Mouse (Mus musculus) fat pad, adult 2 months (tissue): ENCODE measurements around the gene Pde10a.

ENCODE experiments used
- DNase-seq: peaks from one replicate; pipeline ENCODE4 v3.0.0-alpha.2; 2011; ENCODE audit warnings: low read depth, low spot score; ENCODE audit errors: extremely low read depth

Gene Pde10a

DNA sequence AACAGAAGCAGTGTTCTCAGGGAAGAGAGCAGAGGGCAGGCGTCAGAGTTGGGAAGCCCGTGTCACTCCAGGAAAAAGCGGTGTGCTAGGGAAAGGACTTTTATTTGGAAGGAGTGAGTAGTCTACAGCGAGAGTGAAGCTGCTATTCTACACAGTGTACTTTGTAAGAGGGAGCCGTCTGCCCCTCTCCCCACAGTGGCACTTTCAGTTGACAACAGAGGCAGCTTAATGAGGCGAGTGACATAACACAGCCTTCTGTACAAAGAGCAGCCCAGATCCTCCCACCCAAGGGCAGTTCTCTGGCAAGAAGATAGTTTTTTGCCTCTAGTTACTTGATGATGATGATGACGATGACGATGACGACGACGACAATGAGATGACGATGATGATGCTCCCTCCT, 410.4 kb downstream of the Pde10a start:
- DNase-seq = no peak

DNA sequence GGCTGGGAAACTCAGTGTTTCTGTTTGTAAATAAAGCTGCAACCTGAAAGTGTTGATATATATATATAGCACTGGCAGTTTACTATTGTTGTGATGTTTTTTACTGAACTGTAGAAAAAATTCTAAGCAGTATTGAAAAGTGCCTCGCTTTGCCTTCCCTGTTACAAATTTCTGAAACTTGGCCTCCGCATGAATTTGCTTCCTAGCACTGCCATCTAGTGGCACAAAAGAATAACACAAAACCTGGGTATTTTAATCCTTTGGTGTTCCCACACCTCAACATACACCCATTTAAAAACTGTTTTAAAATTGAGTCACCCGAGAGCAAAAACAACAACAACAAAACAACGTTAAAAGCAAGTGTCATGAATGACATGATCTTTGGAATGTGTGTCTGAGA, 411.4 kb downstream of the Pde10a start:
- DNase-seq = no peak

GRCm38 (mm10) chr17:8951588-8951987, 426.4 kb downstream of the Pde10a start:
- no peak for DNase-seq

- DNase-seq = no peak
Observed at GRCm38 (mm10) chr17:8952951-8953350, 427.8 kb downstream of the Pde10a start.

DNA sequence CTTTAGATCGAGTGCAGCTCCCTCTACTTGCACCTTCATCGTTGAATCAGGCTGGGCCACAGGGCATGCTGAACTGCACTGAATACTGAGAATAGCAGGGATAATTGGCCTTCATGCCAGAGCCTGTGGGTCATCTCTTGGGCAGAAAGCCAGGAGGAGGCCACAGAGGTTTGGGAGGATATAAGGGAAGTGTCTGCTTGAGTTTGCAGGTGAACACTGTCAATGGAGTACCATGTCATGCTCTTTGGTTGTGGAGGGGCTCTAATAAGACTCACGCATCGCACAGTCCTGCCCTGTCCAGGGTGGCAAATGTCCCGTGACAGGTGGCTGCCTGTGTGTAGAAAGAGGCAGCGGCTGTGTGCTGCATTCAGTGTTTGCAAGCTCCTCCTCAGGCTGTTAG, 433.0 kb downstream of the Pde10a start:
- DNase-seq = no peak

- no peak for DNase-seq
Observed at GRCm38 (mm10) chr17:8960386-8960785, 435.2 kb downstream of the Pde10a start.

DNA sequence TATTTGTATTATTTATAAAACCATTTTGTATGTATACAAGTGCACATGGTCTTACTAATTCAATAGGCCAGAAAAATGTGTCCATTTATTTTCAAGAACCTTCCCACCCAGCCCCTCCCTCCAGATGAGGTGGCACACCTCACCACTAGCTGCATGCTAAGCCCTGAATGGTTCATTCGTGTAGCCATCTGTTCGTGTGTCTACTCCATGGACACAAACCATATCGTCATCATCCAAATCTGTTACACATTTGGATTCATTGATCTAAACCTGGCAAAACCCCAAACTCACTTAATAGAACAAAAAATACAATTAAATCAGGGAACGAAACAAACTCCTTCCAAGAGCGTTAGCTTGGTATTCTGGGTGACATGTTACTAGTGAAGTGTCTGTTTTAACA, 435.9 kb downstream of the Pde10a start:
- DNase-seq = no peak

DNA sequence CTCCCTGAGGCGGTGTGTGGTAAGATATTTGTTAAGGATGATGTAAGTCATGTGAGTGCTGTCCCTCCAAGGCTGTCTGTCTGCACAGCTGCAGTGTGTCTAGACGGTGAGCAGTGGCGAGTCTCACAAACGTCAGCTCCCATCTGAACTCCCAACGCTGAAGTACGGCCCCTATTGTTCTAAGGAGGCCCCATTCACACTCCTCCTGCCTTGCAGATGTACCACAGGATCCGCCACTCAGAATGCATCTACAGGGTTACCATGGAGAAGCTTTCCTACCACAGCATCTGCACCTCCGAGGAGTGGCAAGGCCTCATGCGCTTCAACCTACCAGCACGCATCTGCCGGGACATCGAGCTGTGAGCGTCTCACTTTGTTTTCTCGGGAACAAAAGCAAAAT, 436.5 kb downstream of the Pde10a start:
- DNase-seq = no peak

DNA sequence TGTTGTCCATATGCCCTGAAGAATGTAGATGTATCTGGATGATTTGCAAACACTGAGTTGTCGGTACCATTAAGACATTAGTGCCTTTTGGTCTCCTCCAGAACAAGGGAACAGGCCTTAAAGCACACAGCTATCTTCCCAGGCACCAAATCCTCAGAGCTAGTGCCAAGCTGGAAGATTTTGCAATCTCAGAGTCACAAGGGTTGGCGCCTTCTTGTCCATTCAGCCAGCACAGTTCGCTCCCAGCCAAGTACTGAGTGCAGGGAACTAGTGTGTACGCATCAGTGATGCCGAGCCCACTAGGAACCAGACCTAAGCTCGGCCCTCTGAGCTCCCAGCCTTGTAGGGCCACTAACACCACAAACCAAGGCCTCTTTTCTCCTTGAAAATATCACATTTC, 440.0 kb downstream of the Pde10a start:
- no peak for DNase-seq

- no peak for DNase-seq
Observed at GRCm38 (mm10) chr17:8972152-8972854, 447.1 kb downstream of the Pde10a start.

DNA sequence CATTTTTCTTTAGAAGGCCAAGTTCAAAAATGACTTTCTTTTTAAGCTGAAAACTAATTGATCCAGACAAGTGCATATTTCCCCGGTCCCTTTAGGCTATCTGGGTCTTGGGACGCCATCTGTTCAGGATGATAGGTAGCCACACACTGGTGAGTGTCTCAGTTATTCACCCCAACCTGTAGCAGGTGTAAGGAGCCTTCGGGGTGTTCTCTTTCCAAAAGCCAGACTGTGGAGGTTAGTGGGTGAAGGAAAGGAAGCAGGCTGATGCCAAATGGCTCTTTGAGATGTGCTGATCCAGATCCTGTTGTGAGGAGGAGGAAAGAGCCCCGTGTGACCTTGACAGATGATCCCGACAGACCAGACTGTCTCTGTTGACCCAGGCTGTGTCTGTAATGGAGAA, 448.2 kb downstream of the Pde10a start:
- DNase-seq = no peak

- no peak for DNase-seq
Observed at GRCm38 (mm10) chr17:8974423-8974822, 449.3 kb downstream of the Pde10a start.

DNA sequence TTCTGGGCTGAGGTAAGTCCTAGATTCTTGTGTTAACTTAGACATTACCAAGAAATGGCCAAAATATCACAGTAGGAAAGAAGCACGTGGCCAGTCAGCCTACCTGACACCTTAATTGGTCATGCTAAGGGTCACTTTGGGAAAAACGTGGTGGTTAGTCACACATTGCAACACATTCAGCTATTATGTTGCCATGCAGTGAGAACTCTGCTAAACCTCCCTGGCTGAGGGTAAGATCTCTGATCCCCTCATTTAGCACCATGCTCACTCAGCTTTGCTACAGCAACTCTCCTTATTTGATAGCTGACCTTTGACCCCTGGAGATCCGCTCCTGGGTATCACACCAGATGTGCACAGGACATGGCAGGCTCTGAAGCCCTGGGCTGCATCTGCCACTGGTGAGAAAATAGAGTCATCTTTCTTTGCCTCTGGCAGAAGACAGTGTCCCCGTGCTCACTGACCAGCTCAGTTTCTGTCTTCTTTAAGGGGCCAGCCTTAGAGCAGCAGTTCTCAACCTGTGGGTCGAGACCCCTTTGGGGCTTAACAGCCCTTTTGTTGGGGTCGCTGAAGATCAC, 449.7 kb downstream of the Pde10a start:
- DNase-seq = no peak

- DNase-seq = no peak
Observed at GRCm38 (mm10) chr17:8976745-8977144, 451.6 kb downstream of the Pde10a start.

DNA sequence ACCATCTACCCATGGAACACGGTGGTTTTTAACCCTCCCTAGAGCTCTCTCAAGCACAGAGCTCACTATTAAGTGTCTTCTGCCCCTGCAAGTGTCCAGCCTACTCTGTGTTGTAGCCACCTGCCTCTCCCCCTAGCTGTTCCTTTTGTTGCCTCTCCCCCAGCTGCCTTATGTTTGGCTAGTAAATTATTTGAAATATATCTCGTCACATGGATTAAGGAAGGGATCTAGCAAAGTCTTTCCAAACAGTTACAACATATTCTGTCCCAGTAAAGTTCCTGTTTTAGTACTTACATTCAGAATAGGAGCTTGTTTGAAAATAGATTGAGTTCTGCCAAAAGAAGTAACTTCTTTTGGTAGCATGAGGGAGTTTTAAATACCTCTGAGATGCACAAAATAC, 452.1 kb downstream of the Pde10a start:
- no peak for DNase-seq

GRCm38 (mm10) chr17:8983576-8983975, 458.4 kb downstream of the Pde10a start:
- DNase-seq = no peak

DNA sequence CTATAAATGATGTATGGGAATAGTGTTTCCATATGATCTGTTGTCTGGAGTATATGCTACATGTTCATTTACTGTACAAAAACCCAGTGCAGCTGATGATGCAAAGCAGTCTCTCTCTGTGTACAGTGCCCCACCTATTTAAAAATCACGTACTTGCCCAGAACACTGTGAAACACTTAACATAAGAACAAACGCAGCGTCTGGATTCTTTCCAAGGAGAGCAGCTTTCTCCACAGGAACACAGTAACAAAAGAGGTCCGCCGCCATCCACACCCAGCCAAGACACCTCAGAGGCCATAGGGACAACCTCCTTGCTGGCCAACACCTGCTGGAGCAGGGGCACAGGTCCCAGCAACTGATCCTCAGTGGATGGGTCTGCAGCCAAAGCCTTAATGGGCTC, 460.5 kb downstream of the Pde10a start:
- DNase-seq = no peak

GRCm38 (mm10) chr17:8986551-8986950, 461.4 kb downstream of the Pde10a start:
- no peak for DNase-seq

- no peak for DNase-seq
Observed at GRCm38 (mm10) chr17:8987369-8987768, 462.2 kb downstream of the Pde10a start.

DNA sequence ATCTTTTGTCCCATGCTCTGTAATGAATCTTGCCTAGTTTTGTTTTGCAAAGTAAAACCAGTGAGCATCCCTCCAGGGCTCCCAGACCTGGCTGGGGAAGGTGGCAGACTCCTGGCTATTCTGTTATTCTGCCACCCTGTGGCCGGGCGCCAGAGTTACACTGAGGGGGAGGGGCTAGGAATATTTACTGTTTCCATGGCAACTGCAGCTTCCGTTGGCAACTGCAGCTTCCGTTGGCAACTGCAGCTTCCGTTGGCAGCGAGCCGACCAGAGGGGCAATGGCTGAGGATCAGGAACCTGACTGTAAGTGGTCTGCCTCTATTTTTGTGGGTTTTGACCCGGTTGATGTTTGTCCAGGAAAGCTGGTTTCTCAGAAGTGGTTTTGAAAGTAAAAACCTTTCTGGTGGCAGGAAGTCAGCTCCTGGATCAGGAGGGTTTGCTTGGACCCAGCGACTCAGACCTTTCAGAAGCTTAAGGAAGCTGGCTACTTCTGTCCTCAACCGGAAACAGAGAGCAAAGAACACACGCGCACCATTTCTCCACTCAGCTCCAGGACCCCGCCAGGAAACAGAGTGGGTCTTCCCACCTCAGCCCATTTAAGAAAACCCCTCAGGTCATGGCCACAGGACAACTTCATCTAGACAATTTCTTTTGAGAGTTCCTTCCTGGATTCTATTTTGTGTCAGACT, 463.1 kb downstream of the Pde10a start, which contains the start of gene 1700010I14Rik:
TSS of gene 1700010I14Rik (plus strand) at position 215 of the 689 bp plus-strand sequence.
- DNase-seq = no peak

- DNase-seq = no peak
Observed at GRCm38 (mm10) chr17:8991160-8991559, 466.0 kb downstream of the Pde10a start.

DNA sequence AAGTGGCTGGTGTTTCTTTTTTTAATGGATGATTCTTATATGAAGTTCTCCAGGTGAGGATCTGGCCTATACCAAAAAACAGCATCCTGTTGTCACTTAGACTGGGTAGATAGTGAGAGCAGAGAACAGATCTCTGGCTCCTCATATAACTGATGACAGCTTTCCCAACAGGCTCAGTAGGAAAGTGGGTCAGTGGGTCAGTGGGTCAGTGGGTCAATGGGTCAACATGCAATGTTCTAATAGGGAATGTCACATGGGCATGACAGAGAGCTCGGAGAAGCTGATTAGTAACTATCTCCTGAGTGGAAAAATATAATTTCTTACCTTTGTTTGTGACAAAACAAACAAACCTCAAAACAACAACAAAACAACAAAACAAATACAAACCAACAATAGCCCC, 470.2 kb downstream of the Pde10a start:
- DNase-seq = no peak
